Mouse (Mus musculus) cerebellum, postnatal 10 days (tissue): ENCODE data around the gene Gm10959.

ENCODE experiments used
- DNase-seq, 2 experiments: peaks; one replicate each; pipeline ENCODE4 v3.0.0; 2021; ENCODE audit warnings: mixed read lengths in 2 of 2

The Gm10959 gene

DNA sequence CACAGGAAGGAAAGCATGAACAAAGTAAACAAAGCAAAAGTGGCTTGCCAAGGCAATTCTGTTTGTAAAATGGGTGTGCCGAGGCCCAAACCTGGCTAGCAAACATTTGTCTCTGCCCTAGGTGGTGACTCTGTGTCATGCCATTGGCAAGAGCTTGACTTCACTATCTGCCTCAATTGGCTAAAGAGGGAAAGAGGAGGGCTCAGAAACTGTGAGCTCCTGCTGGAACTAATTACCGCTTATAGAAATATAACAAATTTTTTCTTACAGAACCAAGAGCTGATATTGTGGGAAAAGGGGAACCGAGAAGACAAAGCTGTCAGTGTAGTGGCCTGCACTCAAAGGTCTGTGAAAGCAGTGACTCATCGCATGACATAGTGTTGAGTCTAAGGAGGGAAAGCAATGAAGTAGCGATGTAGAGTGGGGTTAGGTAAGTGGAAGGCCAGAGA is 30.8 kb downstream of the Gm10959 start:
- no peak for DNase-seq

DNA sequence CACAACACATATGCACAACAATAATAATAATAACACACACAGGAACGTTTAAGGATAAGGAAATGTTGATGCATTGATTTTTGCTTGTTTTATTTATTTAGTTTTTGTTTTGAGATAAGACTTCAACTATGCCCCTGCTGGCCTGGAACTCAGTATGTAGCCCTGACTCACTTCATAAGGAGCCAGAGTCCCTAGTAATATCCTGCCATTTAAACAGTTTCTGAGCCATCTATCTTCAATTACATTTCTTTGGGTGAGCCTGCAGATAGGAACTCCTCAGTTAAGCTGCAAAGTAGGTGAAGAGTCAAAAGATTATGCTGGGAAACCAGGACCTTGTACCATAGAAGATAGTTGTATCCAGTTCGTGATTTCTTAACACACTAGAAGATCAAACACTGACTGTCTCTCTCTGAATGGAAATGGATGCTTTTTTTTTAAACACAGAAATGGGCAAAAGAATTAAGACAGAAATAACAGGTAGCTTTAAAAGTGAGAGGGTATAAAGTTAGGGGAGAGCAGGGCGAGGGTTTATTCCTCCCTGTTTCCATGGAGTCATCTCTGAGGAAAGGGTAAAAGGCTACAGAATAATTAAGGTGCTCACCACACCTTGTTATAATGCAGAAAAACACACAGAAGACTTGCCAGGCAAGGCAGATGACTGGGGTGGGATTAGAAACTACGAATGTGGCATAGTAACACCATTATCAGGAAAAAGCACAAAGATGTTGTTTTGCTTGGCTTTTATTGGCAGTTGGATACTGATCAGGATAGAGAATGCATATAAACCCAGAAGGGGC is 31.5 kb downstream of the Gm10959 start:
- no peak for DNase-seq

DNA sequence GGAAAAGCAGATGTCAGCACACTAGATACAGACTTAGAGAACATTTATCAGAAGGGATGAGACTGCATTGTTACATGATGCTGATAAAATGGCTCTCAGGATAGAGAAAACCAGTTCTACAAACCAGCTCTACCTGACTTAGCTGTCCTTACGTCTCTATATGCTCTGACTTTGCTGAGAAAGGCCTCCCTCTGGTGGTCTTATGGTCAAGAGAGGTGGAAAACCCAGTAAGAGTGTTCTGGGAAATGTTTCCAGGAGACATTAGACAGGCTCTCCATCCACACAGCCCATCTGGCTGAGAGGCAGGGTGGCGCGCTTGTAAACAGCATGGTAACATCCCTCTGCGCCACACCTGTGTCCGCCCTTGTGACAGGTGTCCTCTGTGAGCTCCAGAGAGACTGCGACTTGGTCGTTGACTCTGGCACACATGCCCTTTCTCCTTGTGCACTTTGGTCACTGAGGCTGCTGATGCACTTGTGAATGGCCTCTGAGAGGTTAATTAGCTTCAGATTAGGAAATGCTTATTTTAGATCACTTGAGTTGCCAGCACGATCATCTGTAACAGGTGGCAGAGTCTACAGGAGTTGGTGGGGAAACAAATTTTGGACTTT is 40.4 kb downstream of the Gm10959 start:
- no peak for DNase-seq

DNA sequence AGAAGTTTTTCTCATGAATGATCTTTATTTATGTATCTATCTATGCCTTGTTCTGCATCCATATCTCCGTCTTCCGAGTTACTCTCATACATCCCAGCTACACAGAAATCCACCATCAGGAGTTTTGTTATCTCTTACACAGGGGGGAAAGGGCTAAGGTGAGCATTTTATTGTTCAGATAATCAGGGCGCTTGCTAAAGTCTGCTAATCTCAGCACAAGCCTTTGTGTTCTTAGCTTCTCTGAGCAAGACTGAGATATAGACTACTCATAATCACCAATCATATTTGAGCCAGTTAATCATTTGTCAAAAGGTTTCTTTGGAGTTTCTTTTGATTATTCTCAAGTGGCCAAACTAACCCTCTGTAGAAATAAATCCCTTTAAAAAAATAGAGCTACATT is 41.6 kb downstream of the Gm10959 start:
- no peak for DNase-seq

DNA sequence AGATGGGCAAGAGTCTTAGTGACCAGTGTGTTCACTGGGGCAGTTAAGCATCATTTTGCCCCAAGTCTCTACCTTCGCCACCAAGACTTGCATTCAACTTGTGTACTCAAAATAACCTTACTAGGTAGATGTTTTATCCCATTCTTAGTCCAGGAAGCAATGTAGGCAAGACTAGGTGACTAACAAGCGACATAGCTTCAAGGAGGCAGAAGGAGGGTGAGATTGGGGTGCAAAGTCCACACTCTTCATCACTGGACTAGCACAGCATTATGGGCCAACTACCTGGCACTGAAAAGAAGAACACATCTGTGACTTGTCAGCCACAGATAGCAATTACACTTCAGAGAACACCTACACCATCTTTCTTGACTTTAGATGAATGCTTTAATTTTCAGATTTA is 42.3 kb downstream of the Gm10959 start:
- DNase-seq = no peak

DNA sequence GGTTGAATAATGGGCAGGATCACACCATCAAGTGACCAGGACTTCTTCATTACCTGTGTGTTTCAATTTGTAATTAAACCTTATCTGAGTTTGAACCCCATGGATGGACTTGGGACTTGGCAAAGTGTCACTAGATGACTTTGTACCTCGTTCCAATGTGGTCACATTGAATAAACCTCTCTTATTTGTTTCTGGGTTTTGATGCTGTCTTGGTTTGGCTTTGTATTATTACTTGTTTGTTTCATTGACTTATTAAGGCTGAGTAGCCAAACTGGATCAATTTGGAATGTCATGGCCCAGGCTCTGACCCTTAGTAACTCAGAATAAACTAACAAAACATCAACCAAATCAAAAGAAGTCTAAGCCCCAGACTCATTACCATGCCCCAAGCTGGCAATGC is 47.6 kb downstream of the Gm10959 start:
- no peak for DNase-seq

DNA sequence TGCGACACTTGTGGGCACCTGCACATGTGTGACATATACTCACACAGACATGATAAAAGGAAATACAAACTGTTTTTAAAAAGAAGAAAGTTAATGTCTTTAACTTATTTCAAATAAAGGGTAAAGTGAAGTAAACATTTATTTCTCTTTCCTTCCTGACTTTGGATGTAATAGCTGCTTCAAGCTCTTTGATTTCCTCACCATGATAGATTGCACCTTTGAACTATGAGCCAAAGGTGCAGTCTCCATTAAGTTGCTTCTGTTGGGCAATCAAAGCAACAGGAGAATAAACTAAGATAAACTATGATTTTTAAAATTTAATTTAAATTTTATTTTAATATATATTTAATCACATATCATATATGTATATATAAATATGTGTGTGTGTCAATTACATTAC is 50.9 kb downstream of the Gm10959 start:
- no peak for DNase-seq

DNA sequence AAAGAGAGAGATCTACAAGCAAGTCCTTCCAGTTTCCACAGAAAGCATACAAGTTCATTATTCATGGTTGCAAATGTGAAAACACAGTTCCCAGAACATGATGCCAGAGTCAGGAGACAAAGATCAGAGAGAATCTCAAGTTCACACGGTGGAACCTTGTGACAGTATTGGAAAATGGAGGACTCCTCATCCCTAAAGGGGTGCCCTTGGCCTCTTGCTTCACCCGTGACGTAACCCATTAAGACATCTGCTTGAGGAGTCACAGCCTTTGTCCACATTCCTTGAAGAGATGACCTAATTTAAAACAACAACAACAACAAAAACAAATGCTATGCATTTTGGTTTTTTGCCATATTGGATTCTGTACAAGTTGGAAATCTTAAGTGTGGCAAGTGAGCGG is 54.1 kb downstream of the Gm10959 start:
- no peak for DNase-seq
